Mouse (Mus musculus) c-Kit-negative CD71-positive TER-119-positive erythroid progenitor cells, embryonic 14.5 days (primary cell): ENCODE data around the gene Fem1b.
"Not testable (repeated sequence)": the region's sequence is repeated elsewhere in the genome, so short reads cannot be mapped to it uniquely, and the experiment has no call there.

ENCODE experiments used
- DNase-seq: peaks from one replicate; pipeline ENCODE4 v3.0.0-alpha.2; 2013; ENCODE audit warnings: low read depth, low spot score

Fem1b gene

GRCm38 (mm10) chr9:62811516-62812121 lies at the start of gene Fem1b:
Fem1b (minus strand) TSS chr9:62811934.
- DNase-seq: peak; percentile 81

GRCm38 (mm10) chr9:62860866-62861265 lies 49.1 kb upstream of the Fem1b start:
- DNase-seq: no peak

GRCm38 (mm10) chr9:62860102-62860501 lies 48.4 kb upstream of the Fem1b start:
- not testable (repeated sequence) for DNase-seq

- DNase-seq: no peak
These were observed 46.7 kb upstream of the Fem1b start for GRCm38 (mm10) chr9:62858266-62859019.

- DNase-seq: no peak
These were observed 46.1 kb upstream of the Fem1b start, which contains the start of gene Calml4 for GRCm38 (mm10) chr9:62857719-62858261. Calml4 (plus strand) TSS chr9:62858080.

- no peak for DNase-seq
These were observed 45.5 kb upstream of the Fem1b start for GRCm38 (mm10) chr9:62857216-62857615.

- no peak for DNase-seq
These were observed 42.7 kb upstream of the Fem1b start for GRCm38 (mm10) chr9:62854483-62854882.

GRCm38 (mm10) chr9:62851571-62851970 lies 39.8 kb upstream of the Fem1b start:
- DNase-seq: no peak

- DNase-seq: no peak
These were observed 36.9 kb upstream of the Fem1b start for GRCm38 (mm10) chr9:62848641-62849040.

- peak; percentile 86 for DNase-seq
These were observed 36.0 kb upstream of the Fem1b start for GRCm38 (mm10) chr9:62847694-62848093.

- no peak for DNase-seq
These were observed 32.7 kb upstream of the Fem1b start for GRCm38 (mm10) chr9:62844461-62844860.

- no peak for DNase-seq
These were observed 31.8 kb upstream of the Fem1b start for GRCm38 (mm10) chr9:62843356-62844024.

GRCm38 (mm10) chr9:62839172-62839770 lies 27.5 kb upstream of the Fem1b start:
- peak; percentile 30 for DNase-seq

GRCm38 (mm10) chr9:62838506-62839171 lies 26.9 kb upstream of the Fem1b start, which contains the start of gene Cln6:
Cln6 (plus strand) TSS chr9:62838785.
- DNase-seq: peak; percentile 63

- DNase-seq: no peak
These were observed 26.4 kb upstream of the Fem1b start for GRCm38 (mm10) chr9:62838146-62838505.

GRCm38 (mm10) chr9:62837611-62838010 lies 25.9 kb upstream of the Fem1b start:
- DNase-seq: no peak

GRCm38 (mm10) chr9:62835705-62836446 lies 24.1 kb upstream of the Fem1b start:
- no peak for DNase-seq

- no peak for DNase-seq
These were observed 23.2 kb upstream of the Fem1b start for GRCm38 (mm10) chr9:62834906-62835305.

- DNase-seq: no peak
These were observed 18.1 kb upstream of the Fem1b start for GRCm38 (mm10) chr9:62829877-62830276.

- peak; percentile 89 for DNase-seq
These were observed 16.9 kb upstream of the Fem1b start for GRCm38 (mm10) chr9:62828662-62829086.
